Mouse (Mus musculus) E14TG2a.4 (cell line): ENCODE measurements around the gene Atl2.

ENCODE experiments used
- CTCF ChIP-seq: conservative IDR thresholded peaks from 2 replicates; pipeline ENCODE4 v1.5.1; 2014; ENCODE audit warnings: low read length
- NANOG ChIP-seq: IDR thresholded peaks from 2 replicates; pipeline ENCODE4 v1.6.1; 2014; ENCODE audit warnings: borderline replicate concordance, low read length, mixed read lengths
- POU5F1 ChIP-seq: IDR thresholded peaks from 2 replicates; pipeline ENCODE4 v1.6.1; 2014; ENCODE audit warnings: low read length, borderline replicate concordance

DNA sequence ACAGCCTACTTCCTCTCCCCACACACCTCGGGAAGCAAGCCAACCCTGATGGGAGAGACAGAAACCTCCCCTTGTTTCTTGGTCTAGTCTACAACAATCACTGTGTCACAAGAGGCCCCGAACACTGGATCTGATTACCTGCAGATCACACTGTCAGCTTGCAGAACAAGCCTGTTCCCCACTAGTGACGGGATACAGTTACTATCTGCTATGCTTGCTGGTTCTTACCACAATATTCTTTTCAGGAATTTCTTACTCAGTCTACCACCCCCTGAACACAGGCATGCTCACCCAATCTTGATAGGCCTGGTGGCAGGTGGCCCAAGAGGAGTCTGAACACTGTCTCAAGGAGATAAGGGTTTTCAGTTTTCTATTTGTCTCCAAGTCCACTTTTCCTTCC is 15.8 kb upstream of the Atl2 start:
- TF ChIP-seq CTCF (no peak), NANOG (no peak), POU5F1 (no peak)
